Mouse (Mus musculus) forebrain, postnatal 0 days (tissue): ENCODE results near the gene Gpr35. TPM values are rescaled to one million over a fixed set of nuclear protein-coding genes. Genes with fewer than 3 reads are reported as not detected.

Experiments
- ATAC-seq: fragments of 200-750 bp; cut with Nextera tagmentation; 2 replicates; pipeline ENCODE4 v1.8.0; 2017; ENCODE audit warnings: mild to moderate bottlenecking, moderate library complexity
- DNase-seq: peaks from one replicate; pipeline ENCODE4 v3.0.0-alpha.2; 2015
- H3K27ac ChIP-seq: fragments of 300-500 bp; sonication (generic); 2 replicates; pipeline ENCODE4 v1.5.1; 2014; ENCODE audit warnings: low read depth, mild to moderate bottlenecking, antibody characterized with exemption, low read length, moderate library complexity, mixed read lengths
- H3K27me3 ChIP-seq: fragments of 300-500 bp; sonication (generic); 2 replicates; pipeline ENCODE4 v1.6.1; 2014; ENCODE audit warnings: mild to moderate bottlenecking, low read length, mixed read lengths; ENCODE audit not compliant: insufficient read depth
- H3K36me3 ChIP-seq: fragments of 300-500 bp; sonication (generic); 2 replicates; pipeline ENCODE4 v1.6.1; 2014; ENCODE audit warnings: mild to moderate bottlenecking, moderate library complexity; ENCODE audit not compliant: insufficient read depth
- H3K4me1 ChIP-seq: fragments of 300-500 bp; sonication (generic); 2 replicates; pipeline ENCODE4 v1.6.1; 2014; ENCODE audit warnings: antibody characterized with exemption; ENCODE audit not compliant: insufficient read depth
- H3K4me2 ChIP-seq: fragments of 300-500 bp; sonication (generic); 2 replicates; pipeline ENCODE4 v1.6.1; 2014; ENCODE audit warnings: low read depth, mild to moderate bottlenecking, moderate library complexity
- H3K4me3 ChIP-seq: fragments of 300-500 bp; sonication (generic); 2 replicates; pipeline ENCODE4 v1.5.1; 2014; ENCODE audit warnings: low read depth, low read length, mixed read lengths
- H3K9ac ChIP-seq: fragments of 300-500 bp; sonication (generic); 2 replicates; pipeline ENCODE4 v1.6.1; 2014; ENCODE audit warnings: mild to moderate bottlenecking
- H3K9me3 ChIP-seq: fragments of 300-500 bp; sonication (generic); 2 replicates; pipeline ENCODE4 v1.6.1; 2016; ENCODE audit warnings: low read length
- CTCF ChIP-seq: sonication (generic); IDR thresholded peaks from 2 replicates; pipeline ENCODE4 v1.5.1; 2016; ENCODE audit warnings: antibody characterized with exemption, control low read depth, low read depth
- WGBS: fragments of 180-500 bp; shearing (Covaris S2); extraction: QIAGEN DNeasy Blood & Tissue Kit; methylation state at CpG from one replicate; pipeline ENCODE4 v1.1.7; 2014; 5-methylcytosine and 5-hydroxymethylcytosine counted together
- polyA plus RNA-seq: library from polyadenylated mRNA; unstranded; fragments of >200 nt; fragmentation: Nextera tagmentation; extraction: Ambion mirVana; gene quantifications from 2 replicates; pipeline ENCODE4 v1.2.1, GENCODE M21; 2015
- total RNA-seq: library from RNA; depleted of rRNA; stranded (reverse); fragments of >200 nt; gene quantifications from 2 replicates; pipeline ENCODE4 v1.2.3, GENCODE M21; 2014

The Gpr35 gene
- total and polyA plus RNA-seq, 2 experiments from 2014 or later = 0.44 to 1.8 TPM

- Histone ChIP-seq H3K36me3 (no peaks in the 10 kb centered on the region), H3K4me2 (no peak overlapping the region), H3K9me3 (no peaks in the 10 kb centered on the region), H3K4me1 (peaks cover 28% of the 10 kb centered on the region), H3K9ac (no peak overlapping the region), H3K4me3 (no peak overlapping the region), H3K27ac (no peak overlapping the region), H3K27me3 (no peaks in the 10 kb centered on the region)
- 96% methylated on average over 3 of the region's 3 CpGs for WGBS
- no peak for ATAC-seq
- no peak for TF ChIP-seq CTCF
- no peak for DNase-seq
These were observed 42.0 kb upstream of the Gpr35 start for GRCm38 (mm10) chr1:92908664-92909063.

- TF ChIP-seq CTCF = peak; percentile 50; the same call in 1 of the 2 replicates
- Histone ChIP-seq H3K27me3 (no peaks in the 10 kb centered on the region), H3K27ac (no peak overlapping the region), H3K36me3 (no peaks in the 10 kb centered on the region), H3K4me3 (no peak overlapping the region), H3K4me1 (peaks cover 28% of the 10 kb centered on the region), H3K4me2 (no peak overlapping the region), H3K9ac (no peak overlapping the region), H3K9me3 (no peaks in the 10 kb centered on the region)
- 66% methylated on average over 4 of the region's 4 CpGs for WGBS
- peak; percentile 39 for DNase-seq
- no peak for ATAC-seq
These were observed 41.6 kb upstream of the Gpr35 start for GRCm38 (mm10) chr1:92909068-92909467.

DNA sequence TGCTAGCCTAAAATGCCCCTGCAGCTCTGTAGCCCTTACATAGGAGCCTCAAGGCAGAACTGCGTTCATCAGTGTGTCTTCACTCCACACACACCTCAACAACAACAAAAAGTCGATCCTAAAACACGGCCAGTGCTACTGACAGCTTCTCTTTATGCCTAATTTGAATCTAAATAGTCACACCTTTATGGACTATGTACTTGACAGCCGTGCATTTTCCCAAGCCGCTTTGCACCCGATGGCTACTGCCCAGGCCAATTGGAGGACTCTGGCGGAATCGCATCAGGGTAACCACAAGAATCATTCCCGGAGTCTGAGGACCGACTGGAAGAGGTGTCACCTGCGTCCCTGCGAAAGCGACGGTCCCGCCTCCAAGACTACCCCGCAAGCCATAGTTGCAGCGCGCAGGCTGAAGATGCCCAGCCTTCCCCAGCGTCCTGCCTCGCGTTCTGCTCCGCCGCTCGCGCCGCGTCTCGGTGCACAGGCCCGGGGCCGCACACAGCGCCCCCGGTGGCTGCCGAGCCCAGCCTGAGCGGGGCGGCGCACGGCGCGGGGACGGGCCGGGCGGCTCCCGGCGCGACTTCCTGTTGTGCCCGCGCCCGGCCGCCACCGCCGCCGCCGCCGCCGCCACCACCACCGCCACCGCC, 40.3 kb upstream of the Gpr35 start, which contains the start of gene Rnpepl1:
Gene Rnpepl1 (plus strand): TSS at position 545 of the 647 bp plus-strand sequence.
- peak within 1 kb of the TSS; percentile 86 for H3K4me3 ChIP-seq
- peaks cover 28% of the 10 kb centered on the region for H3K4me1 ChIP-seq
- WGBS = under 1% methylated on average over 33 of the region's 57 CpGs

DNA sequence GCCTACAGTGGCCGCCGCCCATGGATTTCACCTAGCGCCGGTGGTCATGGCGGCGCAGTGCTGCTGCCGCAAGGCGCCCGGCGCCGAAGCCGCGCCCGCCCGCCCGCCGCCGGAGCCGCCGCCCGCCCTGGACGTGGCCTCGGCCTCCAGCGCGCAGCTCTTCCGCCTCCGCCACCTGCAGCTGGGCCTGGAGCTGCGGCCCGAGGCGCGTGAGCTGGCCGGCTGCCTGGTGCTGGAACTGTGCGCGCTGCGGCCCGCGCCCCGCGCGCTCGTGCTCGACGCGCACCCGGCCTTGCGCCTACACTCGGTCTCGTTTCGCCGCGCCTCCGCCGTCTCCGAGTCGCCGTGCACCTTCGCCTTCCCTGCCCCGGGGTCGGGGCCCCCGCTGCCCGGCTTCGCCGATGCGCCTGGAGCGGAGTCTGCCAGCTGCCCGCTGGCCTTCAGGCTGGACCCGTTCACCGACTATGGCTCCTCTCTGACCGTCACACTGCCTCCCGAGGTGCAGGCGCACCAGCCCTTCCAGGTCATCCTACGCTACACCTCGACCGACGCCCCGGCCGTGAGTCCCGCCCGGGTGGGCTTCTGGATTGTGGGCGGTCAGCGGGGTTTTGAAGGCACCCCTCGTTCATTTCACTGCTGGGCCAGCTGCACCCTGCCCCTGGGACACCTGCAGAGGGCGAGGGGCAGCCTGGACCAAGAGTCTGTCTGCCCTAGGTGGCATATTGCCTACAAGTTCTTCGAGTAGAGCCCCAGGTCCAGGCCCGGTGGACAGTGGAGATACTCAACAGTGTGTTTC, 39.5 kb upstream of the Gpr35 start:
- no peak for TF ChIP-seq CTCF
- peak overlapping the region; percentile 97 for H3K4me2 ChIP-seq
- H3K4me3 ChIP-seq = peak overlapping the region; percentile 86
- no peaks in the 10 kb centered on the region for H3K9me3 ChIP-seq
- ATAC-seq (peak; percentile 65), DNase-seq (peak; percentile 83)
- H3K4me1 ChIP-seq = peaks cover 28% of the 10 kb centered on the region
- H3K27me3 ChIP-seq = no peaks in the 10 kb centered on the region
- peak overlapping the region; percentile 96 for H3K27ac ChIP-seq
- 6% methylated on average over 61 of the region's 85 CpGs for WGBS
- peaks cover 20% of the 10 kb centered on the region for H3K36me3 ChIP-seq
- H3K9ac ChIP-seq = peak overlapping the region; percentile 97

More for the DNA sequence above, 40.3 kb upstream of the Gpr35 start, which contains the start of gene Rnpepl1:
- Histone ChIP-seq H3K9me3 (no peaks in the 10 kb centered on the region), H3K27me3 (no peaks in the 10 kb centered on the region), H3K36me3 (peaks cover 12% of the 10 kb centered on the region), H3K4me2 (peak within 1 kb of the TSS; percentile 97), H3K9ac (peak within 1 kb of the TSS; percentile 97), H3K27ac (peak within 1 kb of the TSS; percentile 96)
- TF ChIP-seq CTCF = peak; percentile 75
- DNase-seq (peak; percentile 88), ATAC-seq (peak; percentile 88)

DNA sequence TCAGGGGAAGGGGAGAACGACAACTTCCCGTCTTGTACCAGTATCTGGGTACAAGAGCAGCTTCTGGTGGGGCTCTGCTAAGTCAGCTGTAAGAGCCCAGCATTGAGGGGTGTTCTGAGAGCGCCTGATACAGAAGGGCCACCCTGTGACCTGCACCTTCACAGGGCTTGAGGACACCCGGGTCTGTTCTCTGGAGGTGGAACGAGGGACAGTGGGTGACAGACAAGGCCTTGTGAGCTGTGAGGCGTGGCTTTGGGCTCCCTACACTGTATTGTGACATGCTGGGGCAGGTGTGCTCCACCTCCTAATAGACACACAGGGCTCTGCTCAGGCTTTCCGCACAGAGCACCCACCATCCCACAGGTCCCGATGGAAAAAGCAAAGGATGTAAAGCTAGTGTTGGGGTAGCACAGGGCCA, 38.9 kb upstream of the Gpr35 start:
- no peaks in the 10 kb centered on the region for H3K9me3 ChIP-seq
- 27% methylated on average over 8 of the region's 8 CpGs for WGBS
- no peak for ATAC-seq
- TF ChIP-seq CTCF = no peak
- peak; percentile 37 for DNase-seq
- peaks cover 26% of the 10 kb centered on the region for H3K36me3 ChIP-seq
- peak overlapping the region; percentile 96 for H3K27ac ChIP-seq
- peak overlapping the region; percentile 86 for H3K4me3 ChIP-seq
- H3K27me3 ChIP-seq = no peaks in the 10 kb centered on the region
- peaks cover 28% of the 10 kb centered on the region for H3K4me1 ChIP-seq
- H3K4me2 ChIP-seq = peak overlapping the region; percentile 97
- H3K9ac ChIP-seq = peak overlapping the region; percentile 97

- no peaks in the 10 kb centered on the region for H3K9me3 ChIP-seq
- H3K36me3 ChIP-seq = peaks cover 32% of the 10 kb centered on the region
- H3K27me3 ChIP-seq = no peaks in the 10 kb centered on the region
- H3K27ac ChIP-seq = no peak overlapping the region
- H3K9ac ChIP-seq = peak overlapping the region; percentile 97
- WGBS = 43% methylated on average over 1 of the region's 1 CpGs
- no peak for ATAC-seq
- H3K4me2 ChIP-seq = peak overlapping the region; percentile 97
- peak; percentile 45 for TF ChIP-seq CTCF
- peak overlapping the region; percentile 86 for H3K4me3 ChIP-seq
- peaks cover 28% of the 10 kb centered on the region for H3K4me1 ChIP-seq
- DNase-seq = no peak
These were observed 38.4 kb upstream of the Gpr35 start for GRCm38 (mm10) chr1:92912286-92912685.

GRCm38 (mm10) chr1:92914239-92914638, 36.4 kb upstream of the Gpr35 start:
- DNase-seq (no peak), ATAC-seq (no peak)
- Histone ChIP-seq H3K4me1 (peaks cover 21% of the 10 kb centered on the region), H3K9me3 (no peaks in the 10 kb centered on the region), H3K9ac (no peak overlapping the region), H3K36me3 (peaks cover 51% of the 10 kb centered on the region), H3K27ac (no peak overlapping the region), H3K4me3 (no peak overlapping the region), H3K27me3 (no peaks in the 10 kb centered on the region), H3K4me2 (no peak overlapping the region)
- no peak for TF ChIP-seq CTCF
- 78% methylated on average over 4 of the region's 4 CpGs for WGBS
